Mouse (Mus musculus): ENCODE results near the gene Tnfsf8. TPM values are rescaled to one million over a fixed set of nuclear protein-coding genes. Genes with fewer than 3 reads are reported as not detected.

Tnfsf8 gene
- polyA plus RNA-seq, 1 experiment from 2014 or later, result 0.04 TPM

DNA sequence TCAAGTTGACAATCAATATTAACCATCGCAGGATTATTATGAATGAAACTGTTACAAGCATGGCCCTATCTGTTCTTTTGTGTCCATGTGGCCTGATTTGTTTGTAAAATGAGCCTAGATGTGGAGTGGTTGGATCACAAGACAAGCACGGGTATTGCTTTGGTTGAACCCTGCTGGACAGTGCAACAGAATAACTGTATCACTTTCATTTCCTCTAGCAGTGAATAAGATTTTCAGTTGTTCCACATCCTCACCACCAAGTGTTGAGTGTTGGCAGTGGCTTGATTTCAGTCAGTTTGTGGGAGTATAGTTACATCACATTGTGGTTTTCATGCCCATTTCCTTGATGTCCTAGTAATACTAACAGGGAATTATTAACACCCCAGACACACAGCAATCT lies 45.5 kb downstream of the Tnfsf8 start:
- ATAC-seq (ENCODE audit: low FRiP score), result no peak
- no peak overlapping the region for H3K4me2 ChIP-seq
- H3K9me3 ChIP-seq, result no peaks in the 10 kb centered on the region
- H3K36me3 ChIP-seq, result no peaks in the 10 kb centered on the region
- 91% methylated on average over 2 of the region's 2 CpGs for WGBS
- no peaks in the 10 kb centered on the region for H3K4me1 ChIP-seq (replicated peaks)
- no peak overlapping the region for H3K4me3 ChIP-seq
- no peak overlapping the region for H3K9ac ChIP-seq
- H3K27ac ChIP-seq, result no peak overlapping the region
- no peaks in the 10 kb centered on the region for H3K27me3 ChIP-seq

DNA sequence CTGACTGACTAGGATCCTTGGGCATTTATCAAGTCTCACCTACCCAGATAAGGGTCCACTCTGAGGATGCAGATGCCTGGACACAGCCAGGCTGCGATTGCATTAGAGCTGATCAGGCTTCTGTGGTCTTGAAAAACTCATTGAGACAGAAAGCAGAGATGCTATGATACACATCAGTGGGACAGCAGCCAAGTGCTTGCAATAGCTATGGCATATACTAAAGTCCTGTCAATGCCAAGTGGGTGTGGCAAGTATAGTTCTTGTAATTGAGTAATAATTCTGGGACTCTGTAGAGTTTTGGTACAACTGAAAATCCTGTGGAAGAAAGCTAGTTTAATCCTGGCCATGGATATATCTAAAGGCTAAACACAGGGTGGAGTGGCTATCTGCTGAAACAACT lies 63.1 kb downstream of the Tnfsf8 start:
- Histone ChIP-seq H3K27me3 (no peaks in the 10 kb centered on the region), H3K36me3 (no peaks in the 10 kb centered on the region), H3K4me2 (no peak overlapping the region), H3K9ac (no peak overlapping the region), H3K9me3 (no peaks in the 10 kb centered on the region), H3K27ac (no peak overlapping the region), H3K4me3 (no peak overlapping the region), H3K4me1 (replicated peaks) (no peaks in the 10 kb centered on the region)
- no peak for ATAC-seq (ENCODE audit: low FRiP score)
- WGBS, result 66% methylated on average over 1 of the region's 1 CpGs

DNA sequence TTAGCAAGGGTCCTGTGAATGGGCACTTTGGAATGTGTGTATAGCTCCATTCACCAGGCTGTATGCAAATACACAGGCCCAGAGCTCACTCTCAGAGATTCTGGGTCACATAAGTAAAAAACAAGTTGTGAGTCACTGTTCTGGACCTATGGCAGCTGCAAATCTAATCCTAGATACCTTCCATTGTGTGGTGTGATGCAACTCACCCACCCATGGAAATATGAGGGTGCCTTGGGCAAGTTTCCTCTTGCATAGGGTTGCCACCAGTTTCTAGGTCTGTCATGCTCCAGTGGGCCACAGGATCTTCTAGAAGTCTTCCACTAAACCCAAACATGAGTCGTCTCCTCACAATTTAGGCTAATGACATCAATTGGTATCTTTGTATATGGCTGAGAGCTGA lies 64.6 kb downstream of the Tnfsf8 start:
- H3K9ac ChIP-seq, result no peak overlapping the region
- no peak overlapping the region for H3K4me3 ChIP-seq
- no peak overlapping the region for H3K4me2 ChIP-seq
- no peak overlapping the region for H3K27ac ChIP-seq
- H3K36me3 ChIP-seq, result no peaks in the 10 kb centered on the region
- no peaks in the 10 kb centered on the region for H3K27me3 ChIP-seq
- WGBS, result 95% methylated on average over 1 of the region's 1 CpGs
- H3K9me3 ChIP-seq, result no peaks in the 10 kb centered on the region
- H3K4me1 ChIP-seq (replicated peaks), result no peaks in the 10 kb centered on the region
- ATAC-seq (ENCODE audit: low FRiP score), result no peak

DNA sequence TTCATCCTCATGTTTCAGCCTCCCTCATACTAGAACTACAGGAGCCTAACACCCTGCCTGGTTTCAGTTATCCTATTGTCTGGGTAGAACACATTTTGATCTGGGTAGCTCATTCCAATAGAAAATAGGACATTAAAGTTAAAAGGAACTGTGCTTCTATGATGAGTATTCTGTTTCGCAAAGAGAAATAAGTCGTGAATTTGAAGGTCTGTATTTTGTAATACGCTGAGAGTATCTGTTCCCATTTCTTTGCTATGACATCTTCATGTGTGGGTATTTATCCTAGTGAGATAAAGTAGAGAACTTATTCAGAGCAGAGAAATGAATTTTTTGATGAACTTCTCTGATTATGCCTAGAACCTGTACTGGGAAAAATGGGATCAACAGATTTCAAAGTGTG lies 68.8 kb downstream of the Tnfsf8 start:
- Histone ChIP-seq H3K27ac (no peak overlapping the region), H3K4me1 (replicated peaks) (no peaks in the 10 kb centered on the region), H3K36me3 (no peaks in the 10 kb centered on the region), H3K9me3 (no peaks in the 10 kb centered on the region), H3K27me3 (no peaks in the 10 kb centered on the region), H3K4me2 (no peak overlapping the region), H3K4me3 (no peak overlapping the region), H3K9ac (no peak overlapping the region)
- WGBS, result 97% methylated on average over 3 of the region's 3 CpGs
- no peak for ATAC-seq (ENCODE audit: low FRiP score)

DNA sequence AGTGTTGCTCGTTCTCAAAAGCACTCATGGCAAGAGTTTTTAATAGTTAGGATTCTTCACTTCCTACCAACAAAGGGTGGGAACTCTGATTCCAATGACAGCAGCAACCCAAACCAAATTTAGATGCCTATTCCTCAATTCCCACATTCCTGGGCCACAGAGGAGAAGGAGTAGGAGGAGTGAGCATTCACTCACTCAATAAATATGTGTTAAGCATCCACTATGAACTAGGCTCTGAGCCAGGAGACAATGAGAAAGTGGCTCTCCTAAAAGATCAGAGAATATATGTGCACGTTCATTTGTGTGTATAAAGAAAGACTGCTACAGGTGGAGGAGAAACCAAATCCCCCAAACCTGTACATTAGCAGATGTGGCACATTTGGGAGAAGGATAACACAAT lies 75.7 kb downstream of the Tnfsf8 start:
- 87% methylated on average over 2 of the region's 2 CpGs for WGBS
- no peaks in the 10 kb centered on the region for H3K4me1 ChIP-seq (replicated peaks)
- H3K27ac ChIP-seq, result no peak overlapping the region
- H3K4me3 ChIP-seq, result no peak overlapping the region
- no peaks in the 10 kb centered on the region for H3K36me3 ChIP-seq
- H3K27me3 ChIP-seq, result no peaks in the 10 kb centered on the region
- no peak overlapping the region for H3K9ac ChIP-seq
- no peak overlapping the region for H3K4me2 ChIP-seq
- no peaks in the 10 kb centered on the region for H3K9me3 ChIP-seq
- no peak for ATAC-seq (ENCODE audit: low FRiP score)

DNA sequence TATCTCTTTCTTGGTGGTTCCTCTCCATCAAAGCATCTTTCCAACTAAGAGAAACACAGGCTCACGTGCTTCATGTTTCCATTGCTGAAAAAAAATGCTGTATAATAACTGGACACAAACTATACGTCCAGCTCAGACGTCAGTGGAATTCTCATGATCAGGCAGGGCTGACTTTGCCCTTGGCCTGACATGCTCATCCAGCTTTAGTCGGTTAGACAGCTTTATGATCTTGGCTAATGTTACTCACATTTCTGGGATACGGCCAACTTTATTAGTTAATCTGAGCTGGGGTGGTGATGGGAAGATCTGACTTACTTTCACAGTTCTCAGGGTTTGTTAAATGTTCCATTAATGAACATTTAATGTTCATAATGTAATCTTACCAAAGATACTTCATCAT lies 77.3 kb downstream of the Tnfsf8 start:
- no peaks in the 10 kb centered on the region for H3K27me3 ChIP-seq
- no peak overlapping the region for H3K27ac ChIP-seq
- no peak overlapping the region for H3K4me3 ChIP-seq
- no peaks in the 10 kb centered on the region for H3K4me1 ChIP-seq (replicated peaks)
- H3K9me3 ChIP-seq, result no peaks in the 10 kb centered on the region
- H3K36me3 ChIP-seq, result no peaks in the 10 kb centered on the region
- ATAC-seq (ENCODE audit: low FRiP score), result no peak
- no peak overlapping the region for H3K4me2 ChIP-seq
- H3K9ac ChIP-seq, result no peak overlapping the region
- WGBS, result 89% methylated on average over 5 of the region's 5 CpGs

DNA sequence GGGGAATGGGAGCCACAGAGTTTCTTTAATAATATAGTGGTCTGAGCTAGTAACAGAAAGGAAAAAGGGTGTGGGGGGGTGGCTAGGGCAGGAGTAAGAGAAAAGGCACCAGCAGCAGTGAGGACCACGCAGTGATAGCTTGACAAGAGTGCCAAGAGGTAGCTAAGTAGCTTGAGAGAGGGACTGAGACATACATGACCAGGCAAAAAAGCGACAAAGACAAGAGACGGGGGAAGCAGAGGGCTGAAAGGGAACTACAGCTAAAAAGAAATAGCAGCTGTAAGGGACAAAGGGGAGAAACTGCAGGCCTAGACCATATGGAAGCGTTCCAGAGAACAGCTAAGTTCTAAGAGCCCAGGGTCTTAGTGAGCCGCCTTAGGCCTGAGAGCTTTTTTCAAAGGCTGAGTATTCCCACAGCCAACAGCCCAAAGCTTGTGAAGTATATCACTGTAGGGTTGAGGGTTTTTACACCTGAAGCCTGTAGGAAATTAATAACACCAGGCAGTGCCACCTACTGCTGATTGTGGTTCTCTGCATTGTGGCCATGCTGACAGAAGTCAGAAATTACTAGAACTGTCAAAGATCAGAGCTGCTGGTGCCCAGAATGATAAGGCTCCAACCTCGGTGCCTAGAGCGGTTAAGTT lies 78.1 kb downstream of the Tnfsf8 start:
- WGBS, result 89% methylated on average over 7 of the region's 7 CpGs
- H3K9ac ChIP-seq, result no peak overlapping the region
- ATAC-seq (ENCODE audit: low FRiP score), result no peak
- H3K4me1 ChIP-seq (replicated peaks), result no peaks in the 10 kb centered on the region
- no peaks in the 10 kb centered on the region for H3K27me3 ChIP-seq
- H3K36me3 ChIP-seq, result no peaks in the 10 kb centered on the region
- H3K9me3 ChIP-seq, result no peaks in the 10 kb centered on the region
- H3K27ac ChIP-seq, result no peak overlapping the region
- no peak overlapping the region for H3K4me3 ChIP-seq
- H3K4me2 ChIP-seq, result no peak overlapping the region

Other genes starting within 250 kb of the Tnfsf8 start
- gene Tex48, start 238.9 kb downstream of the Tnfsf8 start, polyA plus RNA-seq (2015; fragmentation: Nextera tagmentation; extraction: Ambion mirVana), result not detected in 2 replicates
- not detected in 2 replicates for gene Gm11214, start 198.0 kb downstream of the Tnfsf8 start, polyA plus RNA-seq (2015; fragmentation: Nextera tagmentation; extraction: Ambion mirVana)
- not detected in 2 replicates for gene Tnfsf15, start 116.2 kb downstream of the Tnfsf8 start, polyA plus RNA-seq (2015; fragmentation: Nextera tagmentation; extraction: Ambion mirVana)
- 24.7 and 29.9 TPM in 2 replicates for gene Tnc, start 185.7 kb upstream of the Tnfsf8 start, polyA plus RNA-seq (2015; fragmentation: Nextera tagmentation; extraction: Ambion mirVana)

All from hindbrain, embryonic 13.5 days (tissue).